Mouse (Mus musculus) mouse trophoblast stem cell (cell line): ENCODE measurements around the gene Igf2bp3.

Experiments used
- in situ Hi-C, 2 experiments: fragments of 300-500 bp; cut with MseI, MboI; formaldehyde crosslinking; loops; 2 replicates in 1 of 2; 3 replicates in 1 of 2; pipeline ENCODE4 v1.15.1; 2025

Igf2bp3 gene

GRCm38 (mm10) chr6:49214928-49215747, at the start of gene Igf2bp3:
Igf2bp3 (minus strand) TSS chr6:49214957.
- in situ Hi-C loops: no loop called here

- in situ Hi-C loops: loop anchor here in 1 of 2 experiments (10.0 kb wide), 1 partner anchor 100 kb away; the partner anchor contains the start of gene Fam221a
Observed at GRCm38 (mm10) chr6:49264446-49264845, 49.7 kb upstream of the Igf2bp3 start.

GRCm38 (mm10) chr6:49263847-49264243, 49.1 kb upstream of the Igf2bp3 start, which contains the start of gene Tra2a:
Tra2a (minus strand) TSS chr6:49264033.
- in situ Hi-C loops: loop anchor here in 1 of 2 experiments (10.0 kb wide), 1 partner anchor 101 kb away; the partner anchor contains the start of gene Fam221a

- in situ Hi-C loops: loop anchor here in 1 of 2 experiments (10.0 kb wide), 1 partner anchor 102 kb away; the partner anchor contains the start of gene Fam221a
Observed at GRCm38 (mm10) chr6:49263081-49263846, 48.5 kb upstream of the Igf2bp3 start.

GRCm38 (mm10) chr6:49262421-49262820, 47.7 kb upstream of the Igf2bp3 start:
- in situ Hi-C loops: loop anchor here in 1 of 2 experiments (10.0 kb wide), 1 partner anchor 102 kb away; the partner anchor contains the start of gene Fam221a

- in situ Hi-C loops: loop anchor here in 1 of 2 experiments (10.0 kb wide), 1 partner anchor 105 kb away; the partner anchor contains the start of gene Fam221a
Observed at GRCm38 (mm10) chr6:49259711-49260110, 45.0 kb upstream of the Igf2bp3 start.

GRCm38 (mm10) chr6:49257880-49258279, 43.1 kb upstream of the Igf2bp3 start:
- in situ Hi-C loops: no loop called here

GRCm38 (mm10) chr6:49252207-49252606, 37.5 kb upstream of the Igf2bp3 start:
- in situ Hi-C loops: no loop called here

GRCm38 (mm10) chr6:49251199-49251598, 36.4 kb upstream of the Igf2bp3 start:
- in situ Hi-C loops: no loop called here

- in situ Hi-C loops: no loop called here
Observed at GRCm38 (mm10) chr6:49247246-49247645, 32.5 kb upstream of the Igf2bp3 start.

GRCm38 (mm10) chr6:49242331-49242730, 27.6 kb upstream of the Igf2bp3 start:
- in situ Hi-C loops: no loop called here

- in situ Hi-C loops: no loop called here
Observed at GRCm38 (mm10) chr6:49241562-49241961, 26.8 kb upstream of the Igf2bp3 start.

GRCm38 (mm10) chr6:49236331-49236730, 21.6 kb upstream of the Igf2bp3 start:
- in situ Hi-C loops: loop anchor here in 1 of 2 experiments (10.0 kb wide), 1 partner anchor 118 kb away; no protein-coding TSS in a partner anchor

- in situ Hi-C loops: loop anchor here in 1 of 2 experiments (10.0 kb wide), 1 partner anchor 121 kb away; no protein-coding TSS in a partner anchor
Observed at GRCm38 (mm10) chr6:49233356-49233755, 18.6 kb upstream of the Igf2bp3 start.

GRCm38 (mm10) chr6:49228126-49228679, 13.4 kb upstream of the Igf2bp3 start:
- in situ Hi-C loops: no loop called here

GRCm38 (mm10) chr6:49227184-49227735, 12.5 kb upstream of the Igf2bp3 start:
- in situ Hi-C loops: no loop called here

- in situ Hi-C loops: no loop called here
Observed at GRCm38 (mm10) chr6:49225728-49226123, 11.0 kb upstream of the Igf2bp3 start.

- in situ Hi-C loops: no loop called here
Observed at GRCm38 (mm10) chr6:49224923-49225727, 10.4 kb upstream of the Igf2bp3 start.

GRCm38 (mm10) chr6:49221906-49222305, 7.1 kb upstream of the Igf2bp3 start:
- in situ Hi-C loops: no loop called here

GRCm38 (mm10) chr6:49219920-49220604, 5.3 kb upstream of the Igf2bp3 start:
- in situ Hi-C loops: no loop called here
